Mouse (Mus musculus): ENCODE results near the gene Hydin. TPM values are rescaled to one million over a fixed set of nuclear protein-coding genes. Genes with fewer than 3 reads are reported as not detected.

The Hydin gene
- total RNA-seq, 2 experiments from 2014 or later: 0.07 to 0.24 TPM

Small RNA genes lying within 50 kb of the gene (microRNA-seq; reads per million reads assigned to microRNA genes)
- gene Gm44489 (0 reads per million in 2 experiments), gene Gm47306 (0 reads per million in 2 experiments)

Other genes starting within 250 kb of the Hydin start
- gene Chst4, start 227.2 kb upstream of the Hydin start, total RNA-seq (2021): 1 to 10 TPM; 4.4 to 5.4 TPM
- 1 to 10 TPM; 8.0 to 8.7 TPM for gene Zfp612, start 187.2 kb upstream of the Hydin start, total RNA-seq (2021)
- gene Gm21964, start 165.8 kb upstream of the Hydin start, total RNA-seq (2021): not detected
- gene Gm17720, start 164.2 kb upstream of the Hydin start, total RNA-seq (2021): not detected
- gene Calb2, start 98.8 kb upstream of the Hydin start, total RNA-seq (2021): not detected
- 1 to 10 TPM; 2.6 to 2.9 TPM for gene Cmtr2, start 51.3 kb upstream of the Hydin start, total RNA-seq (2021)

Measured in heart, postnatal 14 days (tissue).